Mouse (Mus musculus) olfactory bulb, adult 2 months (tissue): ENCODE results near the gene Kif19a.

Experiments
- CTCF ChIP-seq: fragments of 200-500 bp; IDR thresholded peaks from 2 replicates; pipeline ENCODE4 v1.5.1; 2012; ENCODE audit warnings: low read depth, mild to moderate bottlenecking, low read length, moderate library complexity; ENCODE audit not compliant: insufficient read depth
- POLR2A ChIP-seq: fragments of 200-500 bp; IDR thresholded peaks from 2 replicates; pipeline ENCODE4 v1.6.1; 2012; ENCODE audit warnings: mild to moderate bottlenecking, low read depth, low read length, moderate library complexity; ENCODE audit not compliant: insufficient read depth

DNA sequence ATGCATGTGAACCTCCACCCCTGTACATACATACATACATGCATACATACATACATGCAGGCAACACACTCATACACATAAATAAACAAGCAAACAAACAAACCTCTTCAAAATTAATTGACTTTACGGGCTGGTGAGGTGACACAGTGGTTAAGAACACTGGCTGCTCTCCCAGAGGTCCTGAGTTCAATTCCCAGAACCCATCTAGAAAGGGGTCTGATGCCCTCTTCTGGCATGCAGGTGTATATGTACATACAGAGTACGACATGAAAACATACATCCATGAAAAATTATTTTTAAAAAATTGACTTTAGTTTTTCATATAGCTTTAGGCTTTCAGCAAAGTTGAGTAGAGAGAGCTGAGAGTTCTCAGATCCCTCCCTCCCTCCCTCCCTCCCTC lies 29.1 kb upstream of the Kif19a start:
- TF ChIP-seq CTCF: no peak
- no peak for TF ChIP-seq POLR2A
